Mouse (Mus musculus): Measurements from ENCODE around the gene Agpat3. TPM values are rescaled to one million over a fixed set of nuclear protein-coding genes. Genes with fewer than 3 reads are reported as not detected.

The Agpat3 gene
- polyA plus RNA-seq, 1 experiment from 2014 or later, result 33.9 TPM

DNA sequence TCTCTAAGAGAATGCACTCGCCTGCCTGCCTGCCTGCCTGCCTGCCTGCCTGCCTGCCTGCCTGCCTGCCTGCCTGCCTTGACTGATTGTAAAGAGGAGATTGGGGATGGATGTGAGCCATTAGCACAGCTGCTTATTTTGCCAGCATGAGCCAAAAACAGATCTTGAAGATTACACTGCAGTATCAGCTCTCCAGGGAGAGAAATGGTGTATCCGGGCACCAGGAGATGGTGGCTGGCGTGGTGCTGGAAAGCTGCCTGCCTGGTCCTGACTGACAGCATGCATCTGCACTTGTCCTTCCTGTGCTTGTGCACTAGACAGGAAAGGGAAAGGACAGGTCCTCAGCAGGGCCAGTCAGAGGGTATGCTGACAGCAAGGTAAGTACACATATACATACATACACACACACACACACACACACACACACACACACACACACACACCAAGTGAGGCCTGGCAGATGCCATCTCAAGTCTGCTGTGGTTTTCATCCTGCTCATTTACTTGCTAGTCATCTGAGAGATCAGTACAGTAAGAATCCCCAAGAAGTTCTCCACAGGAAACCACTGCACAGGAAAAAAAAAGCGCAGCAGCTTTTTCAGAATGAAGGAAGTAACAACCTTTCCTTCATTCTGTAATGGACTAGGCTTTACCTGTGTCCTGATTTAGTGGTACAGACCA is 119.8 kb downstream of the Agpat3 start:
- 85% methylated on average over 4 of the region's 4 CpGs for WGBS
- H3K27me3 ChIP-seq (ENCODE audit: control insufficient read depth, insufficient read depth, low read depth, low read length), result no peaks in the 10 kb centered on the region
- H3K9me3 ChIP-seq (ENCODE audit: control insufficient read depth, low read length), result no peaks in the 10 kb centered on the region
- no peak for ATAC-seq (ENCODE audit: low read depth)
- H3K4me3 ChIP-seq (ENCODE audit: low read length), result no peak overlapping the region
- H3K4me1 ChIP-seq (replicated peaks; ENCODE audit: control insufficient read depth, insufficient read depth, low read length), result no peaks in the 10 kb centered on the region
- H3K36me3 ChIP-seq (ENCODE audit: control insufficient read depth, insufficient read depth, low read length), result 0 out of 2 replicates have a peak, but pooled peaks cover 4% of the 10 kb centered on the region
- no peak overlapping the region for H3K9ac ChIP-seq (ENCODE audit: low read length)
- H3K27ac ChIP-seq (ENCODE audit: low read length), result no peak overlapping the region
- no peak overlapping the region for H3K4me2 ChIP-seq (ENCODE audit: low read depth, low read length)

DNA sequence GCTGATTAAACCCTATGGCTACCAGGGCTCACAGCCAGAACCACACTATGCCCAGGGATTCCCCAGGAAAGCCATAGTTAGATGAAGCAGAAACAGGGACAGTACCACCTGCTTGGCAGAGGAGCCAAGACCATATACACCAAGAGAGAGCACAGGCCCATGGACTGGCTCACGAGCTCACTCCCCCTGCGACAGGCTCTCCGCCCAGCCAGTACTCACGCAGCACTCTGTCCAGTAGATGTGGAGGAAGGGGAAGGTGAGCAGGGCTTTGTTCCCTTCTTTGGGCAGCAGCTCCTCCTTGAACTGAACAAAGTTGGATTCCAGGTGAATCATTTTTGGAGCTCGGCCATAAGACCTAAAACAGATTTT is 123.7 kb downstream of the Agpat3 start:
- 91% methylated on average over 5 of the region's 5 CpGs for WGBS
- Histone ChIP-seq H3K9ac (ENCODE audit: low read length) (no peak overlapping the region), H3K9me3 (ENCODE audit: control insufficient read depth, low read length) (no peaks in the 10 kb centered on the region), H3K27ac (ENCODE audit: low read length) (no peak overlapping the region), H3K27me3 (ENCODE audit: control insufficient read depth, insufficient read depth, low read depth, low read length) (no peaks in the 10 kb centered on the region), H3K36me3 (ENCODE audit: control insufficient read depth, insufficient read depth, low read length) (0 out of 2 replicates have a peak, but pooled peaks cover 4% of the 10 kb centered on the region), H3K4me1 (replicated peaks; ENCODE audit: control insufficient read depth, insufficient read depth, low read length) (no peaks in the 10 kb centered on the region), H3K4me2 (ENCODE audit: low read depth, low read length) (no peak overlapping the region), H3K4me3 (ENCODE audit: low read length) (no peak overlapping the region)
- ATAC-seq (ENCODE audit: low read depth), result no peak

DNA sequence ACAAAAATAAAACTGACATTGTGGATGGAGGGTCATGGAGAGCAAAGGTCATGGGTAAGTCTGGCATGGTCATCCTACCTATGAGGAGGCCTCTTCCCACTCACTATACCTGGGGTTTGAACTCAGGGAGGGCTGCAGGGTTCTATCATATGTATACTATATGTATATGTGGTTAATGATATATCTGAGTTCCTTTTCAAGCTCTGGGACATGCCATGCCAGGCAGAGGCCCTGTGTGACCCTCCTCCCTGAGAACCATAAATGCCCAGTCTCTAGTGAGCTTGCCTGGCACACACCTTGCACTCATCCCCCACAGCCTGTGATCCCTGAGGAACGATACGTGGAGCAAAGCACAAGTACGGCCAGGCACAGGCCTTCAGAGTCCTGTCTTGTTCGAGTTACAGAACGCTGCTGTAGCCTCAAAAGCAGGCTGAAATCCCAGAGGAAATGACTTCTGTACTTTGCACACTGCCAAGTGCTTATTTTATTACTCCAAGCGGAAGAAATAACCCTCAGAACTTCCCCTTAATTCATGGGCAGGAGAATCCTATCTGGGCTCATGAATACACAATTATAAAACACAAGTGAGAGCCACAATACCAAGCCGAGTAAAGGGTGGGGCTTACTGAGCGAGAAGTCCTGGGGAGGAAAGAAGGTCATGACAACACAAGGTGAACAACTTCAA is 124.3 kb downstream of the Agpat3 start:
- H3K4me1 ChIP-seq (replicated peaks; ENCODE audit: control insufficient read depth, insufficient read depth, low read length), result no peaks in the 10 kb centered on the region
- no peak overlapping the region for H3K4me3 ChIP-seq (ENCODE audit: low read length)
- ATAC-seq (ENCODE audit: low read depth), result no peak
- H3K36me3 ChIP-seq (ENCODE audit: control insufficient read depth, insufficient read depth, low read length), result 0 out of 2 replicates have a peak, but pooled peaks cover 4% of the 10 kb centered on the region
- WGBS, result 84% methylated on average over 8 of the region's 8 CpGs
- no peaks in the 10 kb centered on the region for H3K27me3 ChIP-seq (ENCODE audit: control insufficient read depth, insufficient read depth, low read depth, low read length)
- H3K4me2 ChIP-seq (ENCODE audit: low read depth, low read length), result no peak overlapping the region
- no peak overlapping the region for H3K27ac ChIP-seq (ENCODE audit: low read length)
- H3K9ac ChIP-seq (ENCODE audit: low read length), result no peak overlapping the region
- no peaks in the 10 kb centered on the region for H3K9me3 ChIP-seq (ENCODE audit: control insufficient read depth, low read length)

DNA sequence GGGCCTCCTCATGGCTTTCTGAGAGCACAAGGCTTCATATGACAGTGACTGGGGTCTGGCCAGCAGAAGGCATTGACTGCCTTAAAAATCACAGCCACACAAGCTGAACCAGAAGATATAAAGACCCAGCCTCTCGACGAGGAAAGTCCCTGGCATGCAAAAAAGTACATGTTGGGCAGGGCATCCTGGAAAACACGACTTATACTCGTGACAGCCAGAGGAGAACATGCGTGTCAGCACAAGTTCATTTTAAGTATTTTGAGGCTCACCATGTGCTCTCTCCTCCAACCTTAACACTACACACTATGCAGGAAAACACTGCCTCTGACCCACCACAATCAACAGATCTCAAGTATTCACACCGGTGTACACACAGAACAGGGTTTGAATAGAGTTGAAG is 128.2 kb downstream of the Agpat3 start:
- Histone ChIP-seq H3K27me3 (ENCODE audit: control insufficient read depth, insufficient read depth, low read depth, low read length) (no peaks in the 10 kb centered on the region), H3K27ac (ENCODE audit: low read length) (no peak overlapping the region), H3K4me2 (ENCODE audit: low read depth, low read length) (no peak overlapping the region), H3K9me3 (ENCODE audit: control insufficient read depth, low read length) (no peaks in the 10 kb centered on the region), H3K9ac (ENCODE audit: low read length) (no peak overlapping the region), H3K4me3 (ENCODE audit: low read length) (no peak overlapping the region), H3K36me3 (ENCODE audit: control insufficient read depth, insufficient read depth, low read length) (0 out of 2 replicates have a peak, but pooled peaks cover 2% of the 10 kb centered on the region), H3K4me1 (replicated peaks; ENCODE audit: control insufficient read depth, insufficient read depth, low read length) (no peaks in the 10 kb centered on the region)
- WGBS, result 84% methylated on average over 6 of the region's 6 CpGs
- no peak for ATAC-seq (ENCODE audit: low read depth)

DNA sequence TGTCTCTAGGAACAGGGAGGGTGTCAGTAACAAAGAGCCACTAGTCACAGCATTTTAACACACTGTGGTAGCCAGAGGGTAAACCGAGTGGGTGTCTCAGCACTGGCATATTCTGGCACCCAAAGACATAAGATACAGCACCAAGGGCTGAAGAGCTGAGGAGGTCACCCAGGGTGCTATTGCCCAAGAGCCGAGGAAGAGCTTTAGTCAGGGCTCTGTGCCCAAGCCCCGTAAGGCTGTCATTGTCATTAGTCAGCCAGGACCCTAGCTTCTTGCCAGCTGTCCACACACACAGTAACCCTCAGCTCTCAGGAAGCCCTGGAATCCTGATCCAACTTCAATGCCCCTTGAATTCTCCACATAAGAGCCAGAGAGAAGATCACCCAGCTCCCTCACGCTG is 129.4 kb downstream of the Agpat3 start:
- H3K4me3 ChIP-seq (ENCODE audit: low read length), result no peak overlapping the region
- no peak overlapping the region for H3K9ac ChIP-seq (ENCODE audit: low read length)
- 0 out of 2 replicates have a peak, but pooled peaks cover 2% of the 10 kb centered on the region for H3K36me3 ChIP-seq (ENCODE audit: control insufficient read depth, insufficient read depth, low read length)
- no peak overlapping the region for H3K4me2 ChIP-seq (ENCODE audit: low read depth, low read length)
- WGBS, result 67% methylated on average over 4 of the region's 4 CpGs
- H3K27me3 ChIP-seq (ENCODE audit: control insufficient read depth, insufficient read depth, low read depth, low read length), result no peaks in the 10 kb centered on the region
- no peaks in the 10 kb centered on the region for H3K4me1 ChIP-seq (replicated peaks; ENCODE audit: control insufficient read depth, insufficient read depth, low read length)
- H3K27ac ChIP-seq (ENCODE audit: low read length), result no peak overlapping the region
- no peak for ATAC-seq (ENCODE audit: low read depth)
- no peaks in the 10 kb centered on the region for H3K9me3 ChIP-seq (ENCODE audit: control insufficient read depth, low read length)

DNA sequence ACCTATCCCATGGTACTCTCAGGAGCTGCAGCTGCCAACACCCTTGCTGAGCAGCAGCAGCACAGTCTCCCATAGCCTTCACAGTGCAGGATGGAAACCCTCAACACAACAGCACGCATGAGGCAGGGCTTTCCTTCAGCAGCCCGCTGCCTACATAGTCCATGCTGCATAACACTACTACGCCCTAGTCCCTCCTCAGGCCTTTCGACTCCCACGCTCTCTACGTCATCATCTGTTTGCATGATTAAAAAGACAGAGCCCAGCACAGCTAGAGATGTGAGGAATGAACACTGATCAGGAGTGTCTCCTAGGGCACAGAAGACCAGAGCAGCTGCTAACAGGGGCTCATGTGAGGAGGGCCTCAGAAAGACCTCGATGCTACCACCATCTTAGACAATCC is 131.0 kb downstream of the Agpat3 start:
- ATAC-seq (ENCODE audit: low read depth), result no peak
- 94% methylated on average over 7 of the region's 7 CpGs for WGBS
- peaks cover 3% of the 10 kb centered on the region for H3K36me3 ChIP-seq (ENCODE audit: control insufficient read depth, insufficient read depth, low read length)

DNA sequence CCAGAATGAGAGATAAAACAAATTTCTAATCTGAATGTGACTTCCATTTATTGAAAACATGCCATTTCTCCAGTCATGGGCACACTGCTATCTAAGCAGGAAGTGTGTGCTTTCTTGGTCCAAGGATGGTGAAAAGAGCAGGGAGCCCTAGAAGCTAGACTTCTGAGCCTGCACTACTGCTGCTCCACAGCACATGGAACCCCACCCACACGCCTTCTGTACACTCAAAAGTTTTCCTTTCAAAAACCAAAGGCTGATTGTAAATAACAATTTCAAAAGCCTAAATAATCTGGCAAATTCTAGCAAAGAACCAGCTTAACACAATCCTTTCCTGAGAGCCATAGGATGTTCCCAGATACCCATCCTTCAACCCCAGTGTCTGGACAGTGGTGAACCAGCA is 132.8 kb downstream of the Agpat3 start:
- WGBS, result 82% methylated on average over 1 of the region's 1 CpGs

More for the DNA sequence above, 131.0 kb downstream of the Agpat3 start:
- Histone ChIP-seq H3K27ac (ENCODE audit: low read length) (no peak overlapping the region), H3K4me2 (ENCODE audit: low read depth, low read length) (no peak overlapping the region), H3K4me1 (replicated peaks; ENCODE audit: control insufficient read depth, insufficient read depth, low read length) (no peaks in the 10 kb centered on the region), H3K9me3 (ENCODE audit: control insufficient read depth, low read length) (no peaks in the 10 kb centered on the region), H3K4me3 (ENCODE audit: low read length) (no peak overlapping the region), H3K27me3 (ENCODE audit: control insufficient read depth, insufficient read depth, low read depth, low read length) (no peaks in the 10 kb centered on the region), H3K9ac (ENCODE audit: low read length) (no peak overlapping the region)

More for the DNA sequence above, 132.8 kb downstream of the Agpat3 start:
- no peak overlapping the region for H3K4me3 ChIP-seq (ENCODE audit: low read length)
- peaks cover 7% of the 10 kb centered on the region for H3K36me3 ChIP-seq (ENCODE audit: control insufficient read depth, insufficient read depth, low read length)
- no peak overlapping the region for H3K27ac ChIP-seq (ENCODE audit: low read length)
- ATAC-seq (ENCODE audit: low read depth), result no peak
- H3K4me2 ChIP-seq (ENCODE audit: low read depth, low read length), result no peak overlapping the region
- H3K9me3 ChIP-seq (ENCODE audit: control insufficient read depth, low read length), result no peaks in the 10 kb centered on the region
- no peak overlapping the region for H3K9ac ChIP-seq (ENCODE audit: low read length)
- H3K4me1 ChIP-seq (replicated peaks; ENCODE audit: control insufficient read depth, insufficient read depth, low read length), result no peaks in the 10 kb centered on the region
- no peaks in the 10 kb centered on the region for H3K27me3 ChIP-seq (ENCODE audit: control insufficient read depth, insufficient read depth, low read depth, low read length)

Small RNAs within 50 kb of the gene (microRNA-seq; reads per million reads assigned to microRNA genes)
- not detected for gene Mir7659

Other genes starting within 250 kb of the Agpat3 start
- gene D10Jhu81e, start 182.7 kb downstream of the Agpat3 start, polyA plus RNA-seq (2015; fragmentation: Nextera tagmentation; extraction: Ambion mirVana), result 35.8 and 36.5 TPM in 2 replicates
- 16.5 and 17.0 TPM in 2 replicates for gene Pwp2, start 167.3 kb downstream of the Agpat3 start, polyA plus RNA-seq (2015; fragmentation: Nextera tagmentation; extraction: Ambion mirVana)
- 5.0 and 7.9 TPM in 2 replicates for gene Trappc10, start 107.8 kb downstream of the Agpat3 start, polyA plus RNA-seq (2015; fragmentation: Nextera tagmentation; extraction: Ambion mirVana)
- 263 and 274 TPM in 2 replicates for gene Rrp1, start 60.6 kb upstream of the Agpat3 start, polyA plus RNA-seq (2015; fragmentation: Nextera tagmentation; extraction: Ambion mirVana)
- 240 and 270 TPM in 2 replicates for gene Cstb, start 73.2 kb upstream of the Agpat3 start, polyA plus RNA-seq (2015; fragmentation: Nextera tagmentation; extraction: Ambion mirVana)
- 7.3 and 8.0 TPM in 2 replicates for gene Pdxk, start 112.5 kb upstream of the Agpat3 start, polyA plus RNA-seq (2015; fragmentation: Nextera tagmentation; extraction: Ambion mirVana)
- not detected in 2 replicates for gene Olfr1358, start 164.9 kb upstream of the Agpat3 start, polyA plus RNA-seq (2015; fragmentation: Nextera tagmentation; extraction: Ambion mirVana)
- 50.1 and 50.4 TPM in 2 replicates for gene Ilvbl, start 221.9 kb upstream of the Agpat3 start, polyA plus RNA-seq (2015; fragmentation: Nextera tagmentation; extraction: Ambion mirVana)
- gene Syde1, start 239.5 kb upstream of the Agpat3 start, polyA plus RNA-seq (2015; fragmentation: Nextera tagmentation; extraction: Ambion mirVana), result 23.0 and 25.2 TPM in 2 replicates

All from lung, embryonic 16.5 days (tissue).